Mouse (Mus musculus): ENCODE measurements around the gene Gm28557. TPM values are rescaled to one million over a fixed set of nuclear protein-coding genes. Genes with fewer than 3 reads are reported as not detected.

The Gm28557 gene
- polyA plus RNA-seq, 1 experiment from 2014 or later: 3.2 TPM

- Histone ChIP-seq H3K4me3 (ENCODE audit: low read depth, low read length) (no peak overlapping the region), H3K27me3 (replicated peaks; ENCODE audit: control insufficient read depth, insufficient read depth, low read length) (no peaks in the 10 kb centered on the region), H3K4me2 (ENCODE audit: low read length) (no peak overlapping the region), H3K36me3 (ENCODE audit: control insufficient read depth, insufficient read depth, low read length) (peaks cover 14% of the 10 kb centered on the region), H3K9ac (ENCODE audit: low read length) (no peak overlapping the region), H3K9me3 (ENCODE audit: control insufficient read depth, low read length) (peaks cover 8% of the 10 kb centered on the region), H3K27ac (ENCODE audit: low read depth) (no peak overlapping the region), H3K4me1 (replicated peaks; ENCODE audit: control insufficient read depth, insufficient read depth, low read length) (no peaks in the 10 kb centered on the region)
- 89% methylated on average over 8 of the region's 8 CpGs for WGBS
- DNase-seq (ENCODE audit: low spot score) (no peak), ATAC-seq (replicated peaks; ENCODE audit: low FRiP score, low TSS enrichment, low read depth) (no peak)
Observed at GRCm38 (mm10) chr13:67065386-67065785, 43.0 kb downstream of the Gm28557 start.

DNA sequence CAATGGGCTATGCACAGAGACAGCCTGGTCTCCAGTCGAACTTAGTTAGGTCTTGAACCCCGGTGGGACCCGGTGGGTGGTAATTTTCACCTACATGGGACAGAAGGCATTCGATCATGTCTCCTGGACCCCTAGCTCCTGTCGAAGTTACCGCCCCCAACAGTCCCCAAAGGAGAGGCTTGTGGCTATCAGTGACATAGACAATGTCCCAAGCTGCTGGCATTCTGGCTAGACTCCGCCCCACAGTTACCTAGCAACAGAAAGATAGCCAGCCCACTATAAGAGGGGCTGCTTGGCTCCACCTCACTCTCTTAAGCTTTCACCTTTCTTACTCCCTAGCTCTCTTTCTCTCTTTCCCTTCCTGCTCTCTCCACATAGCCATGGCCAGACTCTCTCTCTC is 46.0 kb downstream of the Gm28557 start:
- no peak overlapping the region for H3K9ac ChIP-seq (ENCODE audit: low read length)
- H3K27me3 ChIP-seq (replicated peaks; ENCODE audit: control insufficient read depth, insufficient read depth, low read length): no peaks in the 10 kb centered on the region
- DNase-seq (ENCODE audit: low spot score) (no peak), ATAC-seq (replicated peaks; ENCODE audit: low FRiP score, low TSS enrichment, low read depth) (no peak)
- no peak overlapping the region for H3K4me2 ChIP-seq (ENCODE audit: low read length)
- no peaks in the 10 kb centered on the region for H3K9me3 ChIP-seq (ENCODE audit: control insufficient read depth, low read length)
- no peak overlapping the region for H3K4me3 ChIP-seq (ENCODE audit: low read depth, low read length)
- 57% methylated on average over 7 of the region's 7 CpGs for WGBS
- no peaks in the 10 kb centered on the region for H3K36me3 ChIP-seq (ENCODE audit: control insufficient read depth, insufficient read depth, low read length)
- H3K4me1 ChIP-seq (replicated peaks; ENCODE audit: control insufficient read depth, insufficient read depth, low read length): no peaks in the 10 kb centered on the region
- H3K27ac ChIP-seq (ENCODE audit: low read depth): no peak overlapping the region

- peak within 1 kb of the TSS; percentile 80 for H3K27ac ChIP-seq (ENCODE audit: low read depth)
- H3K9ac ChIP-seq (ENCODE audit: low read length): peak within 1 kb of the TSS; percentile 48
- 0% methylated on average over 27 of the region's 27 CpGs for WGBS
- DNase-seq (ENCODE audit: low spot score): peak; percentile 96
- no peaks in the 10 kb centered on the region for H3K27me3 ChIP-seq (replicated peaks; ENCODE audit: control insufficient read depth, insufficient read depth, low read length)
- H3K4me1 ChIP-seq (replicated peaks; ENCODE audit: control insufficient read depth, insufficient read depth, low read length): no peaks in the 10 kb centered on the region
- no peaks in the 10 kb centered on the region for H3K36me3 ChIP-seq (ENCODE audit: control insufficient read depth, insufficient read depth, low read length)
- no peaks in the 10 kb centered on the region for H3K9me3 ChIP-seq (ENCODE audit: control insufficient read depth, low read length)
- H3K4me2 ChIP-seq (ENCODE audit: low read length): peak within 1 kb of the TSS; percentile 84
- peak within 1 kb of the TSS; percentile 74 for H3K4me3 ChIP-seq (ENCODE audit: low read depth, low read length)
- ATAC-seq (replicated peaks; ENCODE audit: low FRiP score, low TSS enrichment, low read depth): peak; percentile 95
Observed at GRCm38 (mm10) chr13:67060786-67061358, 47.5 kb downstream of the Gm28557 start, which contains the start of gene Zfp712. Gene Zfp712, minus strand, starts transcription at chr13:67061170.

- Histone ChIP-seq H3K36me3 (ENCODE audit: control insufficient read depth, insufficient read depth, low read length) (no peaks in the 10 kb centered on the region), H3K27me3 (replicated peaks; ENCODE audit: control insufficient read depth, insufficient read depth, low read length) (no peaks in the 10 kb centered on the region), H3K27ac (ENCODE audit: low read depth) (peak overlapping the region; percentile 80), H3K4me2 (ENCODE audit: low read length) (peak overlapping the region; percentile 84), H3K9ac (ENCODE audit: low read length) (peak overlapping the region; percentile 48), H3K4me1 (replicated peaks; ENCODE audit: control insufficient read depth, insufficient read depth, low read length) (no peaks in the 10 kb centered on the region), H3K9me3 (ENCODE audit: control insufficient read depth, low read length) (no peaks in the 10 kb centered on the region), H3K4me3 (ENCODE audit: low read depth, low read length) (peak overlapping the region; percentile 74)
- DNase-seq (ENCODE audit: low spot score) (no peak), ATAC-seq (replicated peaks; ENCODE audit: low FRiP score, low TSS enrichment, low read depth) (peak; percentile 59)
- WGBS: 5% methylated on average over 12 of the region's 12 CpGs
Observed at GRCm38 (mm10) chr13:67060161-67060785, 48.1 kb downstream of the Gm28557 start.

Other genes with a start within 250 kb of the Gm28557 start
- 0.97 and 1.3 TPM in 2 replicates for gene Gm10767, start 203.7 kb downstream of the Gm28557 start, polyA plus RNA-seq (2014; fragmentation: Nextera tagmentation; extraction: Ambion mirVana)
- 3.4 and 4.9 TPM in 2 replicates for gene Zfp712, start 47.4 kb downstream of the Gm28557 start, polyA plus RNA-seq (2014; fragmentation: Nextera tagmentation; extraction: Ambion mirVana)
- 4.2 and 5.6 TPM in 2 replicates for gene Zfp708, start 10.6 kb downstream of the Gm28557 start, polyA plus RNA-seq (2014; fragmentation: Nextera tagmentation; extraction: Ambion mirVana)
- 0.22 and 0.28 TPM in 2 replicates for gene Rslcan18, start 7.7 kb upstream of the Gm28557 start, polyA plus RNA-seq (2014; fragmentation: Nextera tagmentation; extraction: Ambion mirVana)
- gene Zfp759, start 13.1 kb upstream of the Gm28557 start, polyA plus RNA-seq (2014; fragmentation: Nextera tagmentation; extraction: Ambion mirVana): 2.0 and 2.4 TPM in 2 replicates
- gene Rsl1, start 64.6 kb upstream of the Gm28557 start, polyA plus RNA-seq (2014; fragmentation: Nextera tagmentation; extraction: Ambion mirVana): 5.3 and 5.6 TPM in 2 replicates
- 1.4 and 1.7 TPM in 2 replicates for gene Zfp455, start 85.9 kb upstream of the Gm28557 start, polyA plus RNA-seq (2014; fragmentation: Nextera tagmentation; extraction: Ambion mirVana)
- 1.9 and 2.6 TPM in 2 replicates for gene Zfp458, start 169.9 kb upstream of the Gm28557 start, polyA plus RNA-seq (2014; fragmentation: Nextera tagmentation; extraction: Ambion mirVana)
- 0.70 and 0.90 TPM in 2 replicates for gene Zfp457, start 197.9 kb upstream of the Gm28557 start, polyA plus RNA-seq (2014; fragmentation: Nextera tagmentation; extraction: Ambion mirVana)
- 2.9 and 3.5 TPM in 2 replicates for gene Zfp595, start 224.0 kb upstream of the Gm28557 start, polyA plus RNA-seq (2014; fragmentation: Nextera tagmentation; extraction: Ambion mirVana)

Measured in intestine, embryonic 14.5 days (tissue).